Mouse (Mus musculus) layer of hippocampus, adult 8-10 months (tissue): ENCODE results near the gene Gm44805. TPM values are rescaled to one million over a fixed set of nuclear protein-coding genes. Genes with fewer than 3 reads are reported as not detected.
A peak's percentile ranks its signal among the peaks of the same experiment; 100 is the strongest.

ENCODE experiments used
- DNase-seq, 2 experiments: peaks; one replicate each; pipeline ENCODE4 v3.0.0; 2022; ENCODE audit warnings: low spot score in 2 of 2
- total RNA-seq, 4 experiments: library from RNA; stranded (reverse); gene quantifications; 2 replicates each; pipeline ENCODE4 v1.2.4; 2022

The Gm44805 gene
- total RNA-seq, 4 experiments from 2014 or later = not detected

DNA sequence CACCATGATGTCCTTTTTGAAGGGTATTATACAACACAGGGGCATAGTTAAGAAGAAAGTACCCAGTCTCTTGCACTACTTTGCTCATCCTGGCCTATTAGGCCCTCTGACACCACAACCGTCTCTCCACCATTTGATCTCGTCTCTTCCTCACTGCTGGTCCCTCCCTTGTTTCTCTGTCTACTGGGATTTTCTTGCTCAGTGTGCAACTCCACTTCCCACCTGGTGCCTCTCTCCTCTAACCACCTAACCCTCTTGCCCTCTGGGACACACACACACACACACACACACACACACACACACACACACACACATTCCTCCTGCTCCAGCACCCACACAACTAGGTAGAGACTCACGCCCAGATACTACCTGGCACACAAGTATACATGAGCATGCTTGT, 2.3 kb downstream of the Gm44805 start:
- DNase-seq = no peak

DNA sequence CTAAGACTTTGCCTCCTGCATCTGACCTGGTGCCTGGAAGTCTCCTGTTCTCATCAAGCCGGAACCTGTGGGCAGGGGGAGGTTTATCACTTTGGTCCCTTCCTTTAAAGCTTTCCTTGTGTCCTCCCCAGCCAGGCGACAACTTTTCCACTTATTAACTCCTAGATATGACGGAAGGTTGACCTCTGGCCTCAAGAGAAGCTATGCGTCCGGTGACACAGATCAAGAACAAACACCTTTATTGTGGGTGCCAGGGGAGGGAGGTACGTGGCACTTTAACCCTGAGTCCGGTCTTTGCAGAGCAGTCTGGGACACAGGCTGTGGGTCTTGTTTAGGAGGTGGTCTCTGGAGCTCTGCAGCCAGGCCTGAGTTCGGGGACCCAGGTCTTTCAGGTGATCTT, 3.4 kb downstream of the Gm44805 start, which contains the start of gene Apoc2:
Gene Apoc2 (minus strand): TSS at position 70 of the 400 bp plus-strand sequence.
- DNase-seq = no peak

- no peak for DNase-seq
These were observed 4.6 kb downstream of the Gm44805 start for GRCm38 (mm10) chr7:19676662-19677061.

DNA sequence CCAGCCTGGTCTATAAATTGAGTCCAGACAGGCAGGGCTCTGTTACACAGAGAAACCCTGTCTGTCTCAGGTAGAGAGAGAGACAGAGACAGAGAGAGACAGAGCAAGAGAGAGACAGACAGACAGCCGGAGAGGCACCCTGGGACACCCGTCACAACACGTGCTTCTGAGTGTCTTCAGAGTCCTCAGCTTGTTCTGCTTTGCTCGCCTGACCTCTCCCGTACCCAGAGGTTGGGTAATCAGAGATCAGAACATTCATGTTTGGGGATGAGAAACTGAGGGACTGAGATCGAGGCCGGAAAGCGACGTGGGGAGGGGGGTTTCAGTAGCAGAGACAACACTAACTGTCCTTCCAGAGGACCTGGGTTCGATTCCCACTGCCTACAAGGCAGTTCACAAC, 5.4 kb downstream of the Gm44805 start:
- DNase-seq = no peak

GRCm38 (mm10) chr7:19673083-19673699, 8.0 kb downstream of the Gm44805 start:
- DNase-seq = no peak

DNA sequence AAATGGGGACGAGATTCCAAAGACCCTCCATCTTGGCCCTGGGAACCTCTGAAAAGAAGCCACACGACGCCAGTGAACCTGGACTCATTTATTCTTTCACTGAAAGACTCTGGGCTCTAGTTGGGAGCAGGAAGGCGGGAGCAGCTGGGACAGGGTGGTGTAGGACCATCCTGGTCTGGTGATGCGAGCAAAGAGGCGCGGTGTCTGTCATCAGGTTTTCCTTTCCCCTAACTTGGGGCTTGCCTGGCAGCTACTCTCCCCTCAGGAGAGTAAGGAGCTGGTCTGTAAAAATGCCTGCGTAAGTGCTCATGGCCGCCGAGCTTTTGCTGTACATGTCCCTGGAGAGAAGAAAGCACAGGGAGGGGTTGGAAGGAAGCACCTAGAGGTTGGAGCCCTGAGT, 9.7 kb downstream of the Gm44805 start:
- DNase-seq = no peak

DNA sequence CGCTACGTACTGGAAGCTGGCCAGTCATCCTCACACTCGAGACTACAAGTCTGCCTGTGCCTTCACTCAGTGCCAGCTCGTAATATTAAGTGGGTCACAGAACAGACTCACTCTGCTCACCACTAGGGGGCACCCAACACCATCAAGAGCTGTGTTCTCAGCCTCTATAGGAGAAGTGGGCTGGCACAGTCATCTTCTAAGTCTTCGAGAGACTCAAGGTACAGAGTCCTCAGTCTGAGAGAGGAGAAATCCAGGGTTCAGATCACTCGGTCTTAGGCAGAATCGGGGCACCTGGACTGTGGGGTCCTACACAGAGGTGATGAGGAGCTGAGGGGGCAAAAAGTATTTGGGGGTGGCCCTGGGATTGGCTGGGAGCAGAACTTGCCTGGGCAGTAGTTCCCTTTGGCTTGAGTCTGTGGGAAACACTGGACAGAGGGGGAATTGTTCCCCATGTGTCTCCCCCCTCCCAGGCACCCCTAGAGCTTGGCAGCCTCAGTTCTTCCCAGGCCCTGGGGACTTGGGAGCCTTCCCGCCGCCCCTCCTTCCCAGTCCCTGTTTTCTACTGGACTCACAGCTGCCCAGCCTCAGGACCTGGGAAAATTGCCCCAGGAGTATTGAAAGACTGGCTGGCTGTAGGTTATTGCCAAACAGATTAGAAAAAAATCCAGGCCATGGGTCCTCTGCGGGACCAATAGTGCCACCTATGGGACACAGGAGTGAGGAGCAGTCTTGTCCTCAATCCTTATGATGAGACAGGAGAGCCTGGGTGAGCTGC, 12.1 kb downstream of the Gm44805 start:
- peak; percentile 94 to 96 for DNase-seq

GRCm38 (mm10) chr7:19667434-19667833, 13.8 kb downstream of the Gm44805 start:
- DNase-seq = no peak

DNA sequence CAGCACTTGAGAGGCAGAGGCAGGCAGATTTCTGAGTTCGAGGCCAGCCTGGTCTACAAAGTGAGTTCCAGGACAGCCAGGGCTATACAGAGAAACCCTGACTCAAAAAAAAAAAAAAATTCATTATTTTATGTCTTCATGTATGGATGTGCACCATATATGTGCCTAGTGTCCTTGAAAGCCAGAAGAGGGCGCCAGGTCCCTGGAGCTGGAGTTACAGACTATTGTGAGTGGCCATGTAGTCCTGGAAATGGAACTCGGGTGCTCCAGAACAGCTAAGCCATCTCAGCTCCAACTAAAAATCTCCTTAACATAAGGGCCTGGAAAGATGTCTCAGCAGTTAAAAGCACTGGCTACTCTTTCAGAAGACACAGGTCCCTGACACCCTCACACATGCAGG, 14.5 kb downstream of the Gm44805 start:
- DNase-seq = no peak

DNA sequence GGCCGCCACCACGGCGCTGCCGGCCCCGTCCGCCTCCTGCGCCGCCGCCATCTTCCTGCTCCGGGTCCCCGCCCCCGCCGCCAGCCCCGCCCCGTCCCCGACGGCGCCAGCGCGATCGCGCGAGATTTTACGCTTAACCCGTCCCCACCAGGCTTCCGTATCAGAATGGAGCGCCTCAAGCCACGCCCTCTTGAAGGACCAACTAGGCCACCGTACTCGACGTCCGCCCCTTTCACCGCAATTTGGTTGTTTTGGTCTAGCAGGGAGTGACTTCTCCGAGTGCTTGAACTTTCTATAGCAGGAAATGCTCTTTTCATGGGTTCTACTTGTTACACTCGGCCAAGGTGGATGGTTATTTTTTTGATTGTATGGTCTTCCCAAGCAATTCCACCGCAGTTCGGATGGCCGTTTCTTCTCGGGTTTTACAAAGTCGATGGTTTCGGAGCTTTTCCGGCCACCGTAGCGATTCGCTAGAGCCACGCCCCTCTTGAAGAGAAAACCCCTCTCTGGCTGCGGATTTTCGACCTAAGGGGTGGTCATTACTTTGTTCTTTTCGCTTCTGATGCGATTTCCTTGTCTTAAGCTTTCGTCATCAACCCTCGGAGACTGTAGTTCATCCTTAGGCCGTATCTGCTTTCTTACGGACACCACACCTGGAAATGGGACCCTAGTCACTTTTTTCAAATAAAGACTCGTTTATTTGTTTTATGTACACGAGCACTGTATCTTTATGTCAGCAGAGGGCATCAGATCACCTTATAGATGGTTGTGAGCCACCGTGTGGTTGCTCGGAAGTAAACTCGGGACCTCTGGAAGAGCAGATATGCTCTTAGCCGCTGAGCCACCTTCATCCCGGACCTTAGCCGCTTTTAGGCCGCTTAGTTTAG, 16.0 kb downstream of the Gm44805 start, which contains the start of gene Clptm1:
Gene Clptm1 (minus strand): TSS at position 79 of the 887 bp plus-strand sequence.
- DNase-seq = peak; percentile 96 to 98

- DNase-seq = no peak
These were observed 16.7 kb downstream of the Gm44805 start for GRCm38 (mm10) chr7:19664455-19664954.

- no peak for DNase-seq
These were observed 17.3 kb downstream of the Gm44805 start for GRCm38 (mm10) chr7:19663940-19664339.

DNA sequence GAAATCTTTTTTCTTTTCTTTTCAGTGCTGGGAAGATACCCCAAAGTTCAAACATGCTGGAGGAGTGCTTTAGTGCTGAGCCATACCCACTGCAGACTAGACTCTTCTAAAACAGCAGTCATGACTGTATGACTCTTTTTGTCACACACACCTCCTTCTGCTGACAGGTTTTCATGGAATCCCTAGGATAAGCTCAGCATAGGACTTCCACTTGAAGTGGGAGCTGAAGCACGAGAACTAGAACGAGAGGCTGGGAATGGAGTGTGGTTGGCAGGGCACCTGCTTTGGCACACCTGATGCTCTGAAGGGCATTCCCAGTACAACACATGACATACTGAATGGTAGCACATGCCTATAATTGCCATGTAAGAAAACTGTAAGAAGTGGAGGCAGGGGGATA, 28.6 kb downstream of the Gm44805 start:
- no peak for DNase-seq

GRCm38 (mm10) chr7:19651063-19651786, 30.0 kb downstream of the Gm44805 start:
- no peak for DNase-seq

GRCm38 (mm10) chr7:19641223-19641622, 40.0 kb downstream of the Gm44805 start:
- DNase-seq = no peak

DNA sequence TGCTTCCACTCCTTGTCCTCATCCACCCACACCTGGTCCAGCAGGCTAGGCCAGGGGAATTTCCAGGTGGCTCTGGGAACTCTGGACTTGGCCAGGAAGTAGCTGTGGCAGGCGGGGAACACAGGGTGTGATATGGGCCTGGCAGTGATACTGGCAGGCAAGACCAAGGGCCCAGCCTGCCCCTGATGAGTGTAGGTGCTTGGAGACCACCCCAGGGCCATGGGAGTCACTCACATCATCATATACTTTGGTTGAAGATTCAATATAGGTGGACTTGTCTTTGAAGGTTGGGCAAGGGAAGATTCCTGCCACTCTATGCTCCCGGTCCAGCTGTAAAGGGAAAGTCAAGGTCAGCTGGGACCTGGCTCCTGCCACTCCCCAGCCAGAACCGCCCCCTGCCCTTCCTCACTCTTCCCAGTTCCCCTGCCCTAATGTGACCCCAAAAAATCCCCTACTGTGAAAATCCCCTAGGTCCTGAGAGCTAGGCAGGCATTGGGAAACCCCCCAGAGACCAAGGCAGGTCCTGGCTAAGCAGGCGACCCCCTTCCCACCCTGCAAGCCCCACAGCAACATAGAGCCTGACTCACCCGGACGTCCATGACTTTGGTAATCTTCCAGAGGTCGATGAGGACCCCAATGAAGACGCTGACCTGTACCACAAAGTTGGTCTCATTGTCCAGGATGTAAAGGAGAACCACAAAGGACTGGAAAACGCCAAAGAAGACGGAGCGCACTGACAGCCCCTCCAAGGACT, 46.0 kb downstream of the Gm44805 start:
- no peak for DNase-seq

- no peak for DNase-seq
These were observed 46.6 kb downstream of the Gm44805 start for GRCm38 (mm10) chr7:19634591-19634990.

- DNase-seq = no peak
These were observed 47.4 kb downstream of the Gm44805 start for GRCm38 (mm10) chr7:19633855-19634254.

- DNase-seq = no peak
These were observed 48.0 kb downstream of the Gm44805 start for GRCm38 (mm10) chr7:19633197-19633596.

- DNase-seq = no peak
These were observed 48.5 kb downstream of the Gm44805 start for GRCm38 (mm10) chr7:19632720-19633119.
